Comparison of ENCODE assay signal across 8 mouse cellular contexts in genomic region chr19:22915868-22916642, GRCm38 (mm10).
DNase-seq lines count a peak whose midpoint lies in the region; ATAC-seq and TF ChIP-seq lines count a peak whose summit lies in the region.

No protein-coding gene starts in this region.

- WGBS in forebrain, postnatal 0 days = 9% methylated on average over 16 of the region's 16 CpGs
- 8% methylated on average over 16 of the region's 16 CpGs for WGBS in lung, adult 2 months
- 7% methylated on average over 16 of the region's 16 CpGs for WGBS in olfactory bulb, adult 2 months

- peak overlapping the region; percentile 20; the same call in 1 of the 2 replicates for H3K4me3 ChIP-seq in forebrain, postnatal 0 days (ENCODE audit: low read depth, low read length)
- peak overlapping the region; percentile 57 for H3K4me3 ChIP-seq in layer of hippocampus, adult 2 months
- peak overlapping the region; percentile 12 for H3K4me3 ChIP-seq in lung, adult 2 months (replicated peaks; ENCODE audit: extremely low read depth, low read depth, low read length)
- H3K4me3 ChIP-seq in olfactory bulb, adult 2 months (ENCODE audit: insufficient read depth, low read depth, low read length) = peak overlapping the region; percentile 45

- peak; percentile 88 for TF ChIP-seq CTCF in forebrain, postnatal 0 days (IDR thresholded peaks at IDR 0.05; ENCODE audit: low read depth)
- TF ChIP-seq CTCF in layer of hippocampus, adult 2 months (conservative IDR thresholded peaks at IDR 0.05) = peak; percentile 95
- TF ChIP-seq CTCF in lung, adult 2 months (IDR thresholded peaks at IDR 0.05; ENCODE audit: insufficient read depth, low read length) = peak; percentile 88
- peak; percentile 91 for TF ChIP-seq CTCF in olfactory bulb, adult 2 months (IDR thresholded peaks at IDR 0.05; ENCODE audit: insufficient read depth, low read depth, low read length)

- peak overlapping the region; percentile 49 for H3K4me2 ChIP-seq in forebrain, postnatal 0 days (ENCODE audit: low read depth)

- TF ChIP-seq POLR2A in lung, adult 2 months (IDR thresholded peaks at IDR 0.05; ENCODE audit: borderline replicate concordance, extremely low read depth, low read depth, low read length) = 0 out of 2 replicates have a peak, but pooled peaks have one; percentile 14
- no peak for TF ChIP-seq POLR2A in olfactory bulb, adult 2 months (IDR thresholded peaks at IDR 0.05; ENCODE audit: insufficient read depth, low read depth, low read length)

- H3K9ac ChIP-seq in forebrain, postnatal 0 days = peak overlapping the region; percentile 44

- no peaks in the 10 kb centered on the region for H3K9me3 ChIP-seq in forebrain, postnatal 0 days (ENCODE audit: low read length)

- H3K36me3 ChIP-seq in forebrain, postnatal 0 days (ENCODE audit: insufficient read depth) = peaks cover 5% of the 10 kb centered on the region; the same call in 1 of the 2 replicates

- ATAC-seq in forebrain, postnatal 0 days = peak; percentile 77

- peak overlapping the region; percentile 81 for H3K27ac ChIP-seq in forebrain, postnatal 0 days (ENCODE audit: low read depth, low read length)
- H3K27ac ChIP-seq in layer of hippocampus, adult 2 months = peak overlapping the region; percentile 96
- H3K27ac ChIP-seq in olfactory bulb, adult 2 months (ENCODE audit: insufficient read depth, low read depth, low read length) = peak overlapping the region; percentile 86

- H3K4me1 ChIP-seq in forebrain, postnatal 0 days (ENCODE audit: insufficient read depth) = no peaks in the 10 kb centered on the region
- H3K4me1 ChIP-seq in lung, adult 2 months (ENCODE audit: control insufficient read depth, insufficient read depth, low read length) = peaks cover 6% of the 10 kb centered on the region
- peaks cover 11% of the 10 kb centered on the region for H3K4me1 ChIP-seq in olfactory bulb, adult 2 months (ENCODE audit: control insufficient read depth, insufficient read depth, low read length)

- peak; percentile 96 for DNase-seq in ES-CJ7 (ENCODE audit: low read depth, low spot score)
- peak; percentile 92 for DNase-seq in cerebellum, adult 11-12 months
- DNase-seq in forebrain, postnatal 0 days = peak; percentile 89
- peak; percentile 88 for DNase-seq in heart, postnatal 4 days
- DNase-seq in layer of hippocampus, adult 2 months (ENCODE audit: low spot score in 2 of 2) = peak; percentile 88
- peak; percentile 69 for DNase-seq in lung, adult 2 months
- peak; percentile 63 for DNase-seq in thymus, postnatal 0 days (ENCODE audit: low spot score)

- H3K27me3 ChIP-seq in forebrain, postnatal 0 days (ENCODE audit: insufficient read depth, low read length) = no peaks in the 10 kb centered on the region

Comparison
In these comparisons a context has a peak if more than half of its experiments do, and no peak if none do; other contexts are left out.
1. Peak in every context shown above with its lines: DNase-seq, ATAC-seq, H3K4me3 ChIP-seq and H3K27ac ChIP-seq.